Mouse (Mus musculus): ENCODE measurements around the gene Nt5c1a.

Nt5c1a gene

DNA sequence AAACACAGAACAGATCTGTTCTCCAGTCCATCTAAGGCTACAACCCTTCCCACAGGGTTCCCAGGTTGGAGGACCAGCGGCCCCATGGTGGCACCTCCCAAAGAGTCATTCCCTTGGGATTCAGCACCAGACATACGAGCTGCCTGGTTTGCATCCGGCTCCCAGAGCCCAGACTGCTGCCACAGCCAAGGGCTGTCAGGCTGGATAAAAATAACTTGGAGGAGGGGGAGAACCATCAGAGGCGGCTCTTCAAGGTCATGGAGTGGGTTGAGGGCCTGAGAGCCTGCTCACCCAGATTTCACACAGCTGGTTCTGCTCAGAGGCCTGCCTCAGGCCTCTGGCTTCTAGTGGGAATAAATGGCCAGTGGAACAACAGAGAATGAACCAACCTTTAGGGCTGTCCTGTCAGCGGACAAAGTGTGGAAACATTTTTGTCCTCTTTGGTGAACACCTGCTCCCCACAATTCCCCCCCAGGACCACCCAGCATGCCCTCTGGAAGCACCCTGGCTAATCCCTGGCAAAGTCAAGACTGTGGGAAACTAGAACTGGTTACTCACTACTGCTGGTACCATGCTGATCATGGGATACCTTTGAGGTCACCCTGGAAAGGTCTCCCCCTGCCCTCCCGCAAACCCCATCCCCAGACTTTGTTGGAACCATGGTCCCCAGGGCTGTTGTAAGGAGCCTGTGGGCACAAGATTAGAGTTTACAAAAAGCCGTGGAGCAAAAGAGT lies 46.0 kb downstream of the Nt5c1a start:
- DNase-seq (ENCODE audit: low read depth, low spot score): no peak

DNA sequence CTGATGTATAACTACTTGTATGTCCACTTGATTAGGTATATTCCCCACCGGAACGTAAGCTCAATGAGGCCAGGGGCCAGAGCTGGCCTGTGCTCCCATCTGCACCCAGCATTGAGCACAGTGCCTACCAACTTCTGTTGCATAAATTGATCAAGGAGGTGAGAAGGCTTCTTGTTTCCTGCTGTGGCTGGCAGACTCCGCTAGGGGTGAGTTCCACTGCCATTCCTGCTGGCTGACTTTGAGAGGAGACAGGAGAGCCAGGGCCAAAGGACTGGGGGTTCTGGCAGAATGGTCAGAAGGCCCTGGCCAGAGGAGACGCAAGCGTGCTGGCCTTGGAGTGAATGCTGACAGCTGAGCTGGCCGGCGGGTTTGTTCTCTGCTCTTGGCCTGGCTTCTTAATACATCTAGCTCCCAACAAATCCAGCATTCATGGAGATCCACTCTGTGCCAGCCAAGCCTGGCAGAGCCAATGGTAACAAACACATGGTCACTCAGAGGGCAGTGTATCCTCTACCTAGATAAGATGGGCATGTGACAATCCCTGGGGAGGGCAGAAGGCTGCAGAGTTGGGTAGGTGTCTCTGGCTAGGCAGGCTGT lies 47.8 kb downstream of the Nt5c1a start:
- DNase-seq (ENCODE audit: low read depth, low spot score): peak; percentile 94

DNA sequence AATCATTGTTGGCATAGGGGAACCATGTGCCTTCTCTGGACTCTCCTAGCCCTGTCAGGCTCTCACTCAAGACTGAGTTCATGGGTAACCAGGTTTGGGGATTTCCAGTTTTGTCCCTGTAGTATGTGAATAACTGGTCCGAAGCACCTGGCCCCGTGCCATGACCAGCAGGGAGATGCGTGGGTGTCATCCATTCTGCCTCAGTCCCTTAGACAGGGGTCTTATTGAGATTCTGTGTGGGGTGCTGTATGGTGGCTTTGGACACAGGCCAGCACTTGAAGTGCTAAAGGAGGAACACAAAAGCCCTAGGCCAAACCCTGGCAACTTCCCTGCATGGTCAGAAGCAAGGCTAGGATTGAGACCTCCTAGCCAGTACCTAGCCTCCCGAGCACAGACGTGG lies 50.9 kb downstream of the Nt5c1a start:
- DNase-seq (ENCODE audit: low read depth, low spot score): no peak

- peak; percentile 72 for DNase-seq (ENCODE audit: low read depth, low spot score)
Measured at GRCm38 (mm10) chr4:123254617-123255016, 53.3 kb downstream of the Nt5c1a start.

- DNase-seq (ENCODE audit: low read depth, low spot score): no peak
Measured at GRCm38 (mm10) chr4:123260071-123260746, 58.9 kb downstream of the Nt5c1a start.

DNA sequence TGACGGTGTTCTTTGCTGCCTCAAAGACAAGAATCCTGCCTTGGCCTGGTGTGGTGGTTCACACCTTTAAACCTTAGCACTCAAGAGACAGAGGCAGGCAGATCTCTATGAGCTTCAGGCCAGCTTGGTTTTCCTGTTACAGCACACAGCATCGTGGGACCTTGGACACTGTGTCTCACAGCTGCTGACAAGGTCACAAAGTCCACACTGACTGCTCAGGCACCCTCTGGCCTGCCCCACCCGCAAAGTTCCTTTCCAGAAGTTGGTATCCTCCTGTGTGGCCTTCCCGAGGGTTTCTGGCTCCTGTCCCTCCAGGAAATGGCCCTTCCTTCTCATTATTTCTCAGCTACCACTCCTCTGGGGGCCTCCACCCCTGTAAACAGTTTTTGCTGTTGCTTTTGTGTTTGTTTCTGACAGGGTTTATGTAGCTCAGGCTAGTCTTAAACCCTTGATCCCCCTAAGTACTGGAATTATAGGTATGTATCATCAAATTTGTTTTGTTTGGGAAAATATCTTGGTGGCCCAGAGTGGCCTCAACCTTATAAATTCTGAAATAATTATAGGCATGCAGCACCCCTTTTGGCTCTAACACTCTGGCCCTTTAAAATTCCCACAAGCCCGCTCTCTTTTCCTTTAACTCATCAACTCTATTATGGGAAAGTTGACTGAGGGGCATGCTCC lies 60.6 kb downstream of the Nt5c1a start, which contains the start of gene Pabpc4:
TSS of gene Pabpc4 (plus strand) at position 631 of the 681 bp plus-strand sequence.
- no peak for DNase-seq (ENCODE audit: low read depth, low spot score)
